19 mouse cellular contexts compared by ENCODE assay signal in genomic region chr7:133440086-133440485, GRCm38 (mm10).
DNase-seq lines count a peak whose midpoint lies in the region; ATAC-seq lines count a peak whose summit lies in the region.
"Had no signal": no experiment of that assay in that cellular context is flagged by ENCODE, and none has a peak within 500 bp of the region (broad histone marks: within the 10 kb centered on the region; RNA-seq: fewer than 3 reads in every experiment).

No protein-coding gene starts in this region.

- H3K4me3 ChIP-seq in neural tube, embryonic 13.5 days: no peak overlapping the region
- no peak overlapping the region for H3K4me3 ChIP-seq in limb, embryonic 12.5 days (replicated peaks)
- H3K4me3 ChIP-seq: heart, adult 2 months; heart, embryonic 15.5 days; hindbrain, embryonic 10.5 days; left cerebral cortex, adult 2 months had no signal

- no peak overlapping the region for H3K9ac ChIP-seq in neural tube, embryonic 13.5 days
- H3K9ac ChIP-seq in limb, embryonic 12.5 days (replicated peaks): no peak overlapping the region
- H3K9ac ChIP-seq: heart, embryonic 15.5 days had no signal

- intact Hi-C loops in heart, postnatal 25 days (cut with DNase I): no loop called here

- peaks cover 18% of the 10 kb centered on the region for H3K4me1 ChIP-seq in neural tube, embryonic 13.5 days (replicated peaks)
- H3K4me1 ChIP-seq in limb, embryonic 12.5 days (replicated peaks): peaks cover 29% of the 10 kb centered on the region
- H3K4me1 ChIP-seq: heart, embryonic 15.5 days had no signal

- DNase-seq in heart, adult 11 months: peak; percentile 52
- DNase-seq in heart, postnatal 25 days (ENCODE audit: low spot score): no peak
- no peak for DNase-seq in neural tube, embryonic 10.5 days (ENCODE audit: extremely low spot score, low spot score)
- DNase-seq in layer of hippocampus, postnatal 10 days (ENCODE audit: low spot score in 2 of 2): no peak
- no peak for DNase-seq in embryo, embryonic 9.5 days (ENCODE audit: extremely low spot score)
- DNase-seq in urinary bladder, postnatal 4 days (ENCODE audit: low spot score in 2 of 2): no peak
- DNase-seq: cerebellum, adult 9-11 months; heart, adult 2 months; lung, adult 2 months; right cerebral cortex, postnatal 25 days had no signal

- no peak for ATAC-seq in neural tube, embryonic 13.5 days (ENCODE audit: low read depth)
- ATAC-seq in limb, embryonic 12.5 days (ENCODE audit: insufficient number of reproducible peaks, insufficient read depth, low FRiP score, low TSS enrichment, low read depth): no peak
- ATAC-seq: intestine, embryonic 16.5 days had no signal

- H3K9me3 ChIP-seq in neural tube, embryonic 13.5 days: no peaks in the 10 kb centered on the region
- no peaks in the 10 kb centered on the region for H3K9me3 ChIP-seq in limb, embryonic 12.5 days
- H3K9me3 ChIP-seq: heart, embryonic 15.5 days had no signal

- H3K4me2 ChIP-seq in neural tube, embryonic 13.5 days: no peak overlapping the region
- no peak overlapping the region for H3K4me2 ChIP-seq in limb, embryonic 12.5 days
- H3K4me2 ChIP-seq: heart, embryonic 15.5 days; liver, embryonic 11.5 days had no signal

- no peaks in the 10 kb centered on the region for H3K36me3 ChIP-seq in neural tube, embryonic 13.5 days
- H3K36me3 ChIP-seq in limb, embryonic 12.5 days: no peaks in the 10 kb centered on the region
- H3K36me3 ChIP-seq: heart, embryonic 15.5 days; hindbrain, embryonic 10.5 days had no signal

- WGBS in neural tube, embryonic 13.5 days: 80% methylated on average over 6 of the region's 6 CpGs
- 79% methylated on average over 6 of the region's 6 CpGs for WGBS in limb, embryonic 12.5 days

- no peaks in the 10 kb centered on the region for H3K27me3 ChIP-seq in neural tube, embryonic 13.5 days
- H3K27me3 ChIP-seq in limb, embryonic 12.5 days: no peaks in the 10 kb centered on the region
- H3K27me3 ChIP-seq: heart, embryonic 15.5 days had no signal

- 0 out of 2 replicates have a peak overlapping the region, but pooled peaks have one; percentile 2 for H3K27ac ChIP-seq in neural tube, embryonic 13.5 days (replicated peaks)
- H3K27ac ChIP-seq in limb, embryonic 12.5 days: peak overlapping the region; percentile 19; the same call in 1 of the 2 replicates
- H3K27ac ChIP-seq: heart, adult 2 months; heart, embryonic 15.5 days; hindbrain, embryonic 10.5 days; kidney, postnatal 0 days; left cerebral cortex, adult 2 months; macrophage had no signal
